Mouse (Mus musculus) liver, embryonic 13.5 days (tissue): ENCODE results near the gene Rab7b. TPM values are rescaled to one million over a fixed set of nuclear protein-coding genes. Genes with fewer than 3 reads are reported as not detected.

Experiments
- ATAC-seq: fragments of 200-750 bp; cut with Nextera tagmentation; 2 replicates; pipeline ENCODE4 v1.8.0; 2017; ENCODE audit warnings: low read depth, mild to moderate bottlenecking, moderate number of reproducible peaks, moderate library complexity
- DNase-seq: peaks from one replicate; pipeline ENCODE4 v3.0.0; 2022
- H3K27ac ChIP-seq: fragments of 300-500 bp; sonication (generic); 2 replicates; pipeline ENCODE4 v1.5.1; 2015; ENCODE audit warnings: moderate library complexity, mild to moderate bottlenecking, inconsistent platforms
- H3K27me3 ChIP-seq: fragments of 300-500 bp; sonication (generic); 2 replicates; pipeline ENCODE4 v1.6.1; 2015; ENCODE audit warnings: mild to moderate bottlenecking, inconsistent platforms
- H3K36me3 ChIP-seq: fragments of 300-500 bp; sonication (generic); 2 replicates; pipeline ENCODE4 v1.6.1; 2015; ENCODE audit warnings: mild to moderate bottlenecking, inconsistent platforms
- H3K4me1 ChIP-seq: fragments of 300-500 bp; sonication (generic); replicated peaks from 2 replicates; pipeline ENCODE4 v1.6.1; 2015; ENCODE audit warnings: inconsistent platforms
- H3K4me2 ChIP-seq: fragments of 300-500 bp; sonication (generic); 2 replicates; pipeline ENCODE4 v1.6.1; 2015; ENCODE audit warnings: inconsistent platforms, mild to moderate bottlenecking, moderate library complexity
- H3K4me3 ChIP-seq: fragments of 300-500 bp; sonication (generic); replicated peaks from 2 replicates; pipeline ENCODE4 v1.5.1; 2015; ENCODE audit warnings: mild to moderate bottlenecking, inconsistent platforms
- H3K9ac ChIP-seq: fragments of 300-500 bp; sonication (generic); 2 replicates; pipeline ENCODE4 v1.6.1; 2015; ENCODE audit warnings: mild to moderate bottlenecking, inconsistent platforms
- H3K9me3 ChIP-seq: fragments of 300-500 bp; sonication (generic); replicated peaks from 2 replicates; pipeline ENCODE4 v1.6.1; 2016; ENCODE audit warnings: inconsistent platforms
- WGBS: fragments of 180-500 bp; shearing (Covaris S2); methylation state at CpG from one replicate; pipeline ENCODE4 v1.1.7; 2015; ENCODE audit not compliant: insufficient replicate concordance; 5-methylcytosine and 5-hydroxymethylcytosine counted together
- polyA plus RNA-seq: library from polyadenylated mRNA; unstranded; fragments of >200 nt; fragmentation: Nextera tagmentation; extraction: Ambion mirVana; gene quantifications from 2 replicates; pipeline ENCODE4 v1.2.1, GENCODE M21; 2015

The Rab7b gene
- polyA plus RNA-seq, 1 experiment from 2014 or later, result 1.0 TPM

GRCm38 (mm10) chr1:131663286-131663995 is 25.1 kb upstream of the Rab7b start:
- 58% methylated on average over 9 of the region's 9 CpGs for WGBS
- H3K36me3 ChIP-seq, result no peaks in the 10 kb centered on the region
- no peak overlapping the region for H3K27ac ChIP-seq
- peaks cover 25% of the 10 kb centered on the region for H3K4me1 ChIP-seq
- H3K9me3 ChIP-seq, result no peaks in the 10 kb centered on the region
- no peaks in the 10 kb centered on the region for H3K27me3 ChIP-seq
- no peak overlapping the region for H3K4me3 ChIP-seq
- DNase-seq (no peak), ATAC-seq (peak; percentile 69)
- no peak overlapping the region for H3K9ac ChIP-seq
- no peak overlapping the region for H3K4me2 ChIP-seq

GRCm38 (mm10) chr1:131664136-131664535 is 24.4 kb upstream of the Rab7b start:
- DNase-seq, result no peak

GRCm38 (mm10) chr1:131665886-131666285 is 22.6 kb upstream of the Rab7b start:
- Histone ChIP-seq H3K9me3 (no peaks in the 10 kb centered on the region), H3K4me3 (no peak overlapping the region), H3K27me3 (no peaks in the 10 kb centered on the region), H3K27ac (no peak overlapping the region), H3K9ac (no peak overlapping the region), H3K36me3 (no peaks in the 10 kb centered on the region), H3K4me1 (peaks cover 25% of the 10 kb centered on the region), H3K4me2 (no peak overlapping the region)
- no peak for ATAC-seq
- 83% methylated on average over 1 of the region's 1 CpGs for WGBS
- DNase-seq, result no peak

More at GRCm38 (mm10) chr1:131664136-131664535, 24.4 kb upstream of the Rab7b start:
- no peak overlapping the region for H3K4me2 ChIP-seq
- peaks cover 25% of the 10 kb centered on the region for H3K4me1 ChIP-seq
- no peak overlapping the region for H3K27ac ChIP-seq
- ATAC-seq, result no peak
- no peak overlapping the region for H3K9ac ChIP-seq
- 85% methylated on average over 5 of the region's 5 CpGs for WGBS
- H3K9me3 ChIP-seq, result no peaks in the 10 kb centered on the region
- no peak overlapping the region for H3K4me3 ChIP-seq
- H3K27me3 ChIP-seq, result no peaks in the 10 kb centered on the region
- H3K36me3 ChIP-seq, result no peaks in the 10 kb centered on the region

GRCm38 (mm10) chr1:131671113-131671512 is 17.4 kb upstream of the Rab7b start:
- H3K9me3 ChIP-seq, result no peaks in the 10 kb centered on the region
- 68% methylated on average over 8 of the region's 8 CpGs for WGBS
- no peak overlapping the region for H3K9ac ChIP-seq
- H3K4me1 ChIP-seq, result no peaks in the 10 kb centered on the region
- no peak overlapping the region for H3K4me3 ChIP-seq
- H3K27me3 ChIP-seq, result no peaks in the 10 kb centered on the region
- H3K36me3 ChIP-seq, result no peaks in the 10 kb centered on the region
- DNase-seq, result no peak
- H3K4me2 ChIP-seq, result no peak overlapping the region
- H3K27ac ChIP-seq, result no peak overlapping the region
- ATAC-seq, result no peak

GRCm38 (mm10) chr1:131672361-131672760 is 16.1 kb upstream of the Rab7b start:
- Histone ChIP-seq H3K27me3 (no peaks in the 10 kb centered on the region), H3K4me1 (no peaks in the 10 kb centered on the region), H3K9me3 (no peaks in the 10 kb centered on the region), H3K36me3 (no peaks in the 10 kb centered on the region), H3K4me2 (no peak overlapping the region), H3K9ac (no peak overlapping the region), H3K27ac (no peak overlapping the region), H3K4me3 (no peak overlapping the region)
- WGBS, result 25% methylated on average over 7 of the region's 7 CpGs
- no peak for ATAC-seq
- DNase-seq, result no peak

- 64% methylated on average over 5 of the region's 5 CpGs for WGBS
- DNase-seq (no peak), ATAC-seq (no peak)
- Histone ChIP-seq H3K9me3 (no peaks in the 10 kb centered on the region), H3K27ac (no peak overlapping the region), H3K4me1 (no peaks in the 10 kb centered on the region), H3K4me3 (no peak overlapping the region), H3K9ac (no peak overlapping the region), H3K27me3 (no peaks in the 10 kb centered on the region), H3K36me3 (no peaks in the 10 kb centered on the region), H3K4me2 (no peak overlapping the region)
These were observed 8.9 kb upstream of the Rab7b start for GRCm38 (mm10) chr1:131679644-131680043.

GRCm38 (mm10) chr1:131687739-131688138 is 756 bp upstream of the Rab7b start:
- ATAC-seq, result no peak
- Histone ChIP-seq H3K9ac (no peak overlapping the region), H3K36me3 (no peaks in the 10 kb centered on the region), H3K27ac (no peak overlapping the region), H3K4me1 (0 out of 2 replicates have a peak, but pooled peaks cover 3% of the 10 kb centered on the region), H3K27me3 (no peaks in the 10 kb centered on the region), H3K9me3 (no peaks in the 10 kb centered on the region), H3K4me3 (no peak overlapping the region), H3K4me2 (no peak overlapping the region)
- 74% methylated on average over 2 of the region's 2 CpGs for WGBS
- no peak for DNase-seq

- H3K4me3 ChIP-seq, result no peak overlapping the region
- DNase-seq, result no peak
- H3K27ac ChIP-seq, result no peak overlapping the region
- H3K4me1 ChIP-seq, result 0 out of 2 replicates have a peak, but pooled peaks cover 3% of the 10 kb centered on the region
- WGBS, result 63% methylated on average over 3 of the region's 3 CpGs
- H3K9ac ChIP-seq, result no peak overlapping the region
- H3K36me3 ChIP-seq, result no peaks in the 10 kb centered on the region
- no peaks in the 10 kb centered on the region for H3K27me3 ChIP-seq
- H3K9me3 ChIP-seq, result no peaks in the 10 kb centered on the region
- no peak overlapping the region for H3K4me2 ChIP-seq
- ATAC-seq, result no peak
These were observed 521 bp downstream of the Rab7b start for GRCm38 (mm10) chr1:131689016-131689415.

GRCm38 (mm10) chr1:131689899-131690298 is 1.4 kb downstream of the Rab7b start:
- ATAC-seq (no peak), DNase-seq (no peak)
- 0 out of 2 replicates have a peak, but pooled peaks cover 3% of the 10 kb centered on the region for H3K4me1 ChIP-seq
- H3K9me3 ChIP-seq, result no peaks in the 10 kb centered on the region
- no peak overlapping the region for H3K27ac ChIP-seq
- H3K9ac ChIP-seq, result no peak overlapping the region
- no peaks in the 10 kb centered on the region for H3K27me3 ChIP-seq
- no peak overlapping the region for H3K4me2 ChIP-seq
- WGBS, result 55% methylated on average over 5 of the region's 5 CpGs
- no peaks in the 10 kb centered on the region for H3K36me3 ChIP-seq
- no peak overlapping the region for H3K4me3 ChIP-seq

GRCm38 (mm10) chr1:131690435-131690834 is 1.9 kb downstream of the Rab7b start:
- H3K27me3 ChIP-seq, result no peaks in the 10 kb centered on the region
- no peaks in the 10 kb centered on the region for H3K36me3 ChIP-seq
- DNase-seq (no peak), ATAC-seq (no peak)
- H3K4me3 ChIP-seq, result no peak overlapping the region
- H3K4me1 ChIP-seq, result 0 out of 2 replicates have a peak, but pooled peaks cover 3% of the 10 kb centered on the region
- H3K9me3 ChIP-seq, result no peaks in the 10 kb centered on the region
- no peak overlapping the region for H3K9ac ChIP-seq
- H3K27ac ChIP-seq, result no peak overlapping the region
- 38% methylated on average over 3 of the region's 3 CpGs for WGBS
- no peak overlapping the region for H3K4me2 ChIP-seq

GRCm38 (mm10) chr1:131691356-131691755 is 2.9 kb downstream of the Rab7b start:
- ATAC-seq, result no peak
- H3K36me3 ChIP-seq, result no peaks in the 10 kb centered on the region

GRCm38 (mm10) chr1:131695308-131695707 is 6.8 kb downstream of the Rab7b start:
- no peak overlapping the region for H3K4me2 ChIP-seq
- H3K9ac ChIP-seq, result no peak overlapping the region
- H3K27me3 ChIP-seq, result no peaks in the 10 kb centered on the region
- 0 out of 2 replicates have a peak, but pooled peaks cover 3% of the 10 kb centered on the region for H3K4me1 ChIP-seq
- ATAC-seq, result no peak
- no peaks in the 10 kb centered on the region for H3K9me3 ChIP-seq
- no peaks in the 10 kb centered on the region for H3K36me3 ChIP-seq
- WGBS, result 66% methylated on average over 2 of the region's 2 CpGs
- no peak overlapping the region for H3K4me3 ChIP-seq
- DNase-seq, result no peak
- H3K27ac ChIP-seq, result no peak overlapping the region

More at GRCm38 (mm10) chr1:131691356-131691755, 2.9 kb downstream of the Rab7b start:
- Histone ChIP-seq H3K4me2 (no peak overlapping the region), H3K27me3 (no peaks in the 10 kb centered on the region), H3K4me1 (0 out of 2 replicates have a peak, but pooled peaks cover 3% of the 10 kb centered on the region), H3K9ac (no peak overlapping the region), H3K27ac (no peak overlapping the region), H3K9me3 (no peaks in the 10 kb centered on the region), H3K4me3 (no peak overlapping the region)
- DNase-seq, result no peak
